Mouse (Mus musculus) thymus, adult 2 months (tissue): ENCODE data around the gene Cfd. TPM values are rescaled to one million over a fixed set of nuclear protein-coding genes. Genes with fewer than 3 reads are reported as not detected.

ENCODE experiments used
- DNase-seq: peaks from one replicate; pipeline ENCODE4 v3.0.0; 2021
- H3K27ac ChIP-seq: fragments of 200-500 bp; 2 replicates; pipeline ENCODE4 v1.5.1; 2012; ENCODE audit warnings: low read length, control low read depth; ENCODE audit not compliant: control insufficient read depth, insufficient read depth
- H3K27me3 ChIP-seq: fragments of 200-500 bp; 2 replicates; pipeline ENCODE4 v1.6.1; 2012; ENCODE audit warnings: mild to moderate bottlenecking, low read length, moderate library complexity, mixed read lengths; ENCODE audit not compliant: control insufficient read depth, insufficient read depth
- H3K36me3 ChIP-seq: fragments of 200-500 bp; 2 replicates; pipeline ENCODE4 v1.6.1; 2012; ENCODE audit warnings: mild to moderate bottlenecking, low read length, moderate library complexity; ENCODE audit not compliant: control insufficient read depth, insufficient read depth
- H3K4me1 ChIP-seq: fragments of 200-500 bp; replicated peaks from 2 replicates; pipeline ENCODE4 v1.6.1; 2012; ENCODE audit warnings: low read length; ENCODE audit not compliant: control insufficient read depth, insufficient read depth
- H3K4me3 ChIP-seq: fragments of 200-500 bp; 2 replicates; pipeline ENCODE4 v1.5.1; 2012; ENCODE audit warnings: mild to moderate bottlenecking, low read length, control low read depth, moderate library complexity; ENCODE audit not compliant: control insufficient read depth, insufficient read depth
- CTCF ChIP-seq: fragments of 200-500 bp; IDR thresholded peaks from 2 replicates; pipeline ENCODE4 v1.5.1; 2012; ENCODE audit warnings: mild to moderate bottlenecking, control low read depth, low read length, moderate library complexity, borderline replicate concordance; ENCODE audit not compliant: control insufficient read depth, poor library complexity, insufficient read depth; ENCODE audit errors: extremely low read depth
- POLR2A ChIP-seq: fragments of 200-500 bp; IDR thresholded peaks from 2 replicates; pipeline ENCODE4 v1.6.1; 2012; ENCODE audit warnings: mild to moderate bottlenecking, low read length, control low read depth, moderate library complexity; ENCODE audit not compliant: control insufficient read depth, poor library complexity, insufficient read depth; ENCODE audit errors: extremely low read depth
- WGBS: fragments of 180-500 bp; shearing (Covaris S2); methylation state at CpG from one replicate; pipeline ENCODE4 v1.1.7; 2018; 5-methylcytosine and 5-hydroxymethylcytosine counted together
- polyA plus RNA-seq: library from polyadenylated mRNA; depleted of rRNA; stranded (reverse); fragments of >200 nt; gene quantifications from 2 replicates; pipeline ENCODE4 v1.2.3, GENCODE M21; 2012

Cfd gene
- polyA plus RNA-seq, 1 experiment = 1,248 TPM

DNA sequence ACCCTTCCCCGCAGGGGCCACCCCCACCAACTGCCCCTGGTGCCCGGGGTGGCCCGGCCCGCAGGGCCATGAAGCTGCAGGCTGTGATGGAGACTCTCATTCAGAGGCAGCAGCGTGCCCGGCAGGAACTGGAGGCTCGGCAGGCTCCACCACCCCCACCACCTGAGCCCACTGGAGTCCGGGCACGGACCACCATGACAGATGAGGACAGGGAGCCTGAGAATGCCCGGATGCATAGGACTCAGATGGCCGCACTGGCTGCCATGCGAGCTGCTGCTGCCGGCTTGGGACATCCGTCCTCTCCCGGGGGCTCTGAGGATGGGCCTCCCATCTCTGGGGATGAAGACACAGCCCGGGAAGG, 40.2 kb downstream of the Cfd start:
- no peak for TF ChIP-seq CTCF
- no peak for TF ChIP-seq POLR2A
- Histone ChIP-seq H3K36me3 (no peaks in the 10 kb centered on the region), H3K27me3 (no peaks in the 10 kb centered on the region), H3K4me3 (no peak overlapping the region), H3K27ac (no peak overlapping the region), H3K4me1 (peaks cover 13% of the 10 kb centered on the region)
- no peak for DNase-seq
- WGBS = 95% methylated on average over 16 of the region's 16 CpGs

DNA sequence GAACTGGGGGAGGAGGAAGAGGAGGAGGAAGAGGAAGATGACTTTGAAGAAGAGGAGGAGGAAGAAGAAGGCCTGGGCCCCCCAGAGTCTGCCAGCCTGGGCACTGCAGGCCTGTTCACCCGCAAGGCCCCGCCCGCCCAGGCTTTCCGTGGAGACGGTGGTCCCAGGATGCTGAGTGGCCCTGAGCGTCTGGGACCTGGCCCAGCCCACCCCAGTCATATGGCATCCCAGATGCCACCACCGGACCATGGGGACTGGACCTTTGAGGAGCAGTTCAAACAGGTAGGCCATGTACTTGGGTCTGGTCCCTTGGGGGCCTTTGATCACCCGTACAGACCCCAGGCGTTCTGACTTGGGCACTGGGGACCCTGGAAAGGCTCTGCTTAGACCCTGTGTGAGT, 41.1 kb downstream of the Cfd start:
- DNase-seq = no peak
- 95% methylated on average over 9 of the region's 9 CpGs for WGBS
- H3K4me1 ChIP-seq = peaks cover 14% of the 10 kb centered on the region
- no peaks in the 10 kb centered on the region for H3K27me3 ChIP-seq
- H3K27ac ChIP-seq = no peak overlapping the region
- no peaks in the 10 kb centered on the region for H3K36me3 ChIP-seq
- TF ChIP-seq POLR2A = no peak
- TF ChIP-seq CTCF = no peak
- no peak overlapping the region for H3K4me3 ChIP-seq

GRCm38 (mm10) chr10:79932736-79933135, 42.1 kb downstream of the Cfd start:
- WGBS = 63% methylated on average over 8 of the region's 8 CpGs
- Histone ChIP-seq H3K4me1 (peaks cover 21% of the 10 kb centered on the region), H3K4me3 (no peak overlapping the region), H3K36me3 (no peaks in the 10 kb centered on the region), H3K27me3 (no peaks in the 10 kb centered on the region), H3K27ac (no peak overlapping the region)
- DNase-seq = no peak
- TF ChIP-seq POLR2A (no peak), CTCF (no peak)

DNA sequence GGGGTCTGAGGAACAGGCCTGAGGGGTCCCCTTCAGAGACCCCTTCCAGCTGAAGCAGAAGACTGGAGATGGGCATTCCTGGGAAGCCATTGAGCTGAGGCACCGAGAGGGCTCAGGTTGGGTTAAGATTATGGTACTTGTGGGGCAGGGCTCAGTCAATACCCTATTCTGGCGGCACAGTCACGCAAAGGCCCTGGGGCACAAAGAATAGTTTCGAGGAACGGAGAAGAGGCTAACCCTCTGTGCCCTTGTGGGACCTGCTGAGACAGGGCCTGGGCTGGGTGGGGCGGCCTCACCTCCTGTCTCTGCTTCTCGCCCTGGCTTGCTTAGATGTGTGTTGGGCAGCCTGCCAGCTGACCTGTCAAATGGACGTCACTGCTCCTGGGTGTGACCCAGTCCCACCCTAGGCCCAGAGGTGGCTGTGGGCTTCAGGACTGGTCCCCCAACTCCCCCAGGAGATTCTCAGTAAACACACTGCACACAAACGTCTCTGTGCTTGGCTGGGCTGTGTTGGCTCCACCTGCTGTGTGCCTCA, 42.6 kb downstream of the Cfd start:
- WGBS = 90% methylated on average over 9 of the region's 9 CpGs
- Histone ChIP-seq H3K4me1 (peaks cover 20% of the 10 kb centered on the region), H3K4me3 (no peak overlapping the region), H3K27me3 (no peaks in the 10 kb centered on the region), H3K36me3 (no peaks in the 10 kb centered on the region), H3K27ac (no peak overlapping the region)
- no peak for DNase-seq
- no peak for TF ChIP-seq POLR2A
- TF ChIP-seq CTCF = no peak

DNA sequence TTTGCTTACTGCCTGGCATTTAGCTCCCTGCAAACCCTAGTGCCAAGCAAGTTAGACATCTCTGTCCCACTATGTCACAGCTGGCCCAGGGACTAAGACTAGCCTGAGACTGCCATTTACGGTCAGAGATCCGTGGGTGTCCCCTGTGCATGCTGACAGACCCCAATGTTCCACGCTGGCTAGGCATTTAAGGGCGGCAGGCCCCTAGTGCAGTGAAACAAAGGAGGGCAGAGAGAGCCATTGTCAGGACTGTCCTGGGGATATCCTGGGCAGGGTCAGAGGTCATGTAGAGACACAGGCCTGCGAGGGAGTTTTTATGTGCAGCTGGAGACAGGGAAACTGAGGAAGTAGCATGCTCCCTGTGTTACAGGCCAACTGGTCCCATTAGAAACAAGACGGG, 43.2 kb downstream of the Cfd start:
- H3K36me3 ChIP-seq = no peaks in the 10 kb centered on the region
- no peak for TF ChIP-seq CTCF
- TF ChIP-seq POLR2A = no peak
- H3K27ac ChIP-seq = no peak overlapping the region
- H3K27me3 ChIP-seq = no peaks in the 10 kb centered on the region
- peaks cover 15% of the 10 kb centered on the region for H3K4me1 ChIP-seq
- H3K4me3 ChIP-seq = no peak overlapping the region
- DNase-seq = no peak
- whole genome bisulfite sequencing = 95% methylated on average over 6 of the region's 6 CpGs

DNA sequence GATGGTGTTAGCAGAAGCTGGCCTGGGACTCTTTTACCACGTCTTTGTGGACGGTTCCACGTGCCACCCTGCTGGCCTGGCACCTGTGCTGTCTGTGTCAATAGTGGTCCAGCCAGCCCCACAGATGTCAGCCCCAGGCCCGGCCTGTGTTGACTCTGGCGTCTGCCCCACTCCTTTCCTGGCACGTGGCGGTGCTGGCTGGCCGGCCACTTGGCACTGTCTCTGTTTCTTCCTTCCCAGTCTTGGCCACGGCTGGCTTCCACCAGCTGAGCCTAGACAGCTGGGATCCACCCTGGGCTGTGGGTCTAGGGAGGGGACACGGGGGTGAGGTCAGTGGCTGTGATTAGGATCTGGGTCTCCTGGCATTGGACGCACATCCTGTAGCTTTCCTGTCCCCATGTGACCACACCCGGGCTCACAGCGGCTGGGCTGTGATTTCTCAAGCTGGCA, 43.6 kb downstream of the Cfd start:
- Histone ChIP-seq H3K36me3 (no peaks in the 10 kb centered on the region), H3K27ac (no peak overlapping the region), H3K27me3 (no peaks in the 10 kb centered on the region), H3K4me1 (peaks cover 14% of the 10 kb centered on the region), H3K4me3 (no peak overlapping the region)
- whole genome bisulfite sequencing = 91% methylated on average over 13 of the region's 13 CpGs
- DNase-seq = no peak
- TF ChIP-seq POLR2A (no peak), CTCF (no peak)
